Mouse (Mus musculus) embryonic facial prominence, embryonic 13.5 days (tissue): ENCODE measurements at regions not wholly inside any gene's neighbourhood (a gene's known extent, or its start where the extent isn't known, plus 50 kb on each side); places are given as distances from the start of the nearest gene placed in this dataset.

Experiments
- ATAC-seq: fragments of 200-750 bp; cut with Nextera tagmentation; 2 replicates; pipeline ENCODE4 v1.8.0; 2017; ENCODE audit warnings: low read depth; ENCODE audit not compliant: insufficient number of reproducible peaks, insufficient read depth, low FRiP score, low TSS enrichment
- H3K27ac ChIP-seq: fragments of 300-500 bp; sonication (generic); 2 replicates; pipeline ENCODE4 v1.5.1; 2015; ENCODE audit warnings: moderate library complexity, mild to moderate bottlenecking, inconsistent platforms
- H3K27me3 ChIP-seq: fragments of 300-500 bp; sonication (generic); 2 replicates; pipeline ENCODE4 v1.6.1; 2015; ENCODE audit warnings: mild to moderate bottlenecking, inconsistent platforms
- H3K36me3 ChIP-seq: fragments of 300-500 bp; sonication (generic); 2 replicates; pipeline ENCODE4 v1.6.1; 2015; ENCODE audit warnings: mild to moderate bottlenecking, inconsistent platforms
- H3K4me1 ChIP-seq: fragments of 300-500 bp; sonication (generic); 2 replicates; pipeline ENCODE4 v1.6.1; 2015; ENCODE audit warnings: inconsistent platforms
- H3K4me2 ChIP-seq: fragments of 300-500 bp; sonication (generic); 2 replicates; pipeline ENCODE4 v1.6.1; 2015; ENCODE audit warnings: moderate library complexity, mild to moderate bottlenecking, inconsistent platforms
- H3K4me3 ChIP-seq: fragments of 300-500 bp; sonication (generic); 2 replicates; pipeline ENCODE4 v1.5.1; 2015; ENCODE audit warnings: mild to moderate bottlenecking, inconsistent platforms
- H3K9ac ChIP-seq: fragments of 300-500 bp; sonication (generic); 2 replicates; pipeline ENCODE4 v1.6.1; 2015; ENCODE audit warnings: mild to moderate bottlenecking, inconsistent platforms
- H3K9me3 ChIP-seq: fragments of 300-500 bp; sonication (generic); 2 replicates; pipeline ENCODE4 v1.6.1; 2016; ENCODE audit warnings: inconsistent platforms
- WGBS: fragments of 180-500 bp; shearing (Covaris S2); methylation state at CpG from one replicate; pipeline ENCODE4 v1.1.7; 2015; ENCODE audit warnings: mixed read lengths; 5-methylcytosine and 5-hydroxymethylcytosine counted together

DNA sequence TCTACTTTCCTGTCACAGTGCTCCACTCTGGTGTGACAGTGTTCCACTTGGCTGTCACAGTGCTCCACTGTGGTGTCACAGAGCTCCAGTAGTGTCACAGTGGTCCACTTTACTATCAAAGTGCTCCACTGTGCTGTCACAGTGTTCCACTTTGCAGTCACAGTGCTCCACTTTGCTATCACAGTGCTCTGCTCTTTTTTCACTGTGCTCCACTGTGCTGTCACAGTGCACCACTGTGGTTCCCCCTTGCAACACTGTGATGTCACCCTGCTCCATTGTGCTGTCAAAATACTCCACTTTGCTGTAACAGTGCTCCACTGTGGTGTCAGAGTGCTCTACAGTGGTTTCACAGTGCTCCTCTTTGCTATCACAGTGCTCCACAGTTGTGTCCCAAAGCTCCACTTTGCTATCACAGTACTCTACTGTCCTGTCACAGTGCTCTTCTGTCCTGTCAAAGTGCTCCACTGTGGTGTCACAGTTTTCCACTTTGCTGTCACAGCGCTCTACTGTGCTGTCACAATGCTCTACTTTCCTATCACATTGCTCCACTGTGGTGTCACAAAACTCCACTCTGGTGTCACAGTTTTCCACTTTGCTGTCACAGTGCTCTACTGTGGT is 77.8 kb upstream of the Trpm1 start:
- H3K36me3 ChIP-seq, result no peaks in the 10 kb centered on the region
- WGBS, result 85% methylated on average over 1 of the region's 1 CpGs
- H3K27me3 ChIP-seq, result no peaks in the 10 kb centered on the region
- no peaks in the 10 kb centered on the region for H3K9me3 ChIP-seq
- no peak overlapping the region for H3K27ac ChIP-seq
- no peaks in the 10 kb centered on the region for H3K4me1 ChIP-seq
- H3K9ac ChIP-seq, result no peak overlapping the region
- ATAC-seq, result no peak
- H3K4me3 ChIP-seq, result no peak overlapping the region
- H3K4me2 ChIP-seq, result no peak overlapping the region

GRCm38 (mm10) chr7:64074661-64075234 is 78.9 kb upstream of the Trpm1 start:
- Histone ChIP-seq H3K9ac (no peak overlapping the region), H3K4me2 (no peak overlapping the region), H3K36me3 (no peaks in the 10 kb centered on the region), H3K4me1 (no peaks in the 10 kb centered on the region), H3K9me3 (no peaks in the 10 kb centered on the region), H3K4me3 (no peak overlapping the region), H3K27me3 (no peaks in the 10 kb centered on the region), H3K27ac (no peak overlapping the region)
- no peak for ATAC-seq
- 91% methylated on average over 4 of the region's 4 CpGs for WGBS

GRCm38 (mm10) chr7:64074186-64074585 is 79.4 kb upstream of the Trpm1 start:
- Histone ChIP-seq H3K9me3 (no peaks in the 10 kb centered on the region), H3K36me3 (no peaks in the 10 kb centered on the region), H3K27ac (no peak overlapping the region), H3K4me1 (no peaks in the 10 kb centered on the region), H3K9ac (no peak overlapping the region), H3K4me2 (no peak overlapping the region), H3K27me3 (no peaks in the 10 kb centered on the region), H3K4me3 (no peak overlapping the region)
- ATAC-seq, result no peak
- 90% methylated on average over 4 of the region's 4 CpGs for WGBS

- Histone ChIP-seq H3K4me1 (no peaks in the 10 kb centered on the region), H3K9me3 (no peaks in the 10 kb centered on the region), H3K4me2 (no peak overlapping the region), H3K27me3 (no peaks in the 10 kb centered on the region), H3K4me3 (no peak overlapping the region), H3K36me3 (no peaks in the 10 kb centered on the region), H3K27ac (no peak overlapping the region), H3K9ac (no peak overlapping the region)
- peak; percentile 16; the same call in 1 of the 2 replicates for ATAC-seq
- 90% methylated on average over 3 of the region's 3 CpGs for WGBS
Measured at GRCm38 (mm10) chr7:64073781-64074180, 79.9 kb upstream of the Trpm1 start.

GRCm38 (mm10) chr7:64070930-64071329 is 82.7 kb upstream of the Trpm1 start:
- no peaks in the 10 kb centered on the region for H3K36me3 ChIP-seq
- no peaks in the 10 kb centered on the region for H3K4me1 ChIP-seq
- no peak overlapping the region for H3K4me2 ChIP-seq
- no peaks in the 10 kb centered on the region for H3K9me3 ChIP-seq
- H3K27me3 ChIP-seq, result no peaks in the 10 kb centered on the region
- WGBS, result 88% methylated on average over 5 of the region's 5 CpGs
- H3K4me3 ChIP-seq, result no peak overlapping the region
- no peak overlapping the region for H3K9ac ChIP-seq
- no peak overlapping the region for H3K27ac ChIP-seq
- ATAC-seq, result no peak

- Histone ChIP-seq H3K4me2 (no peak overlapping the region), H3K36me3 (no peaks in the 10 kb centered on the region), H3K27ac (no peak overlapping the region), H3K4me1 (peaks cover 6% of the 10 kb centered on the region; the same call in 1 of the 2 replicates), H3K27me3 (no peaks in the 10 kb centered on the region), H3K9me3 (no peaks in the 10 kb centered on the region), H3K9ac (no peak overlapping the region), H3K4me3 (no peak overlapping the region)
- ATAC-seq, result no peak; the same call in 1 of the 2 replicates
- WGBS, result 84% methylated on average over 23 of the region's 23 CpGs
Measured at GRCm38 (mm10) chr7:64065529-64066247, 87.9 kb upstream of the Trpm1 start.

DNA sequence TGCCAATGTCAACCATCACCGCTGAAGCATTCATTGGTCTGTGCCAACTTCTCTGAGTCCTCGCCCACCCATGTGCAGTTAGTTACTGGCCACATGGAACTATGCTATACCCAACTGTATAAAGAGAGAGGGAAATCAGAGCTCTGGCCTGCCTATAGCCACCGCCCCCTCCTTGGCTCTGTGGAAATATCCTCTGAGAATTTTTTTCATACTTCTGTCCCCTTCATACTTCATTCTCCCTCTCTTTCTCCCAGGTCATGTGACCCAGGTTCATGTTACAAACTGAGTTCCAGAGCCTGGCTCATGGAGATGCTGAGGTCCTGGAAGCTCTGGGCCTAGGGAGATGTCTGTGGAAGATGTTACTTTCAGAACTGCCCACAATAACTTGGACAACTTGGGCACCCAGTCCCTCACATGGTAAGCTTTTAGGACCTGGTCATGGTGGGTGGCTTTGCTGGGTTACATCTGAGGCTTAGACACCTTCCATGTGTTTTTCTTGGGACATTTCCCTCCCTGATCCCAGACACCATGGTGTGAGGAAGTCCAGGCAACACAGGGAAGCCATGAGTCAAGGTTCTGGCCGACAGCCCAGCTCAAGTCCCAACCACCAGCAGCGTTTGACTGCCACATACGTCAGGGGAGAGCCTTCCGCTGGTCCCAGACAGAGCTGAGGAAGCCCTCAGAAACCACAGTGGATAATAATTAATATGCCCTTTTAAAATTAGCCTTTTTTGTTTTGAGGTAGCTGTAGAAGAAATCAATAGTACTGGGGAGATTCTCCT is 89.0 kb upstream of the Trpm1 start:
- Histone ChIP-seq H3K27me3 (no peaks in the 10 kb centered on the region), H3K27ac (no peak overlapping the region), H3K4me2 (no peak overlapping the region), H3K9me3 (no peaks in the 10 kb centered on the region), H3K36me3 (no peaks in the 10 kb centered on the region), H3K9ac (no peak overlapping the region), H3K4me3 (no peak overlapping the region), H3K4me1 (peaks cover 6% of the 10 kb centered on the region; the same call in 1 of the 2 replicates)
- no peak for ATAC-seq
- 78% methylated on average over 7 of the region's 7 CpGs for WGBS

GRCm38 (mm10) chr7:64061170-64061569 is 92.5 kb upstream of the Trpm1 start:
- no peaks in the 10 kb centered on the region for H3K36me3 ChIP-seq
- no peaks in the 10 kb centered on the region for H3K9me3 ChIP-seq
- no peak overlapping the region for H3K9ac ChIP-seq
- no peak overlapping the region for H3K4me3 ChIP-seq
- H3K4me2 ChIP-seq, result no peak overlapping the region
- H3K27me3 ChIP-seq, result no peaks in the 10 kb centered on the region
- no peak for ATAC-seq
- H3K4me1 ChIP-seq, result peaks cover 6% of the 10 kb centered on the region; the same call in 1 of the 2 replicates
- no peak overlapping the region for H3K27ac ChIP-seq
- 69% methylated on average over 4 of the region's 4 CpGs for WGBS

GRCm38 (mm10) chr7:64060582-64060981 is 93.1 kb upstream of the Trpm1 start:
- no peaks in the 10 kb centered on the region for H3K9me3 ChIP-seq
- H3K4me2 ChIP-seq, result no peak overlapping the region
- no peak overlapping the region for H3K27ac ChIP-seq
- no peaks in the 10 kb centered on the region for H3K27me3 ChIP-seq
- WGBS, result 87% methylated on average over 1 of the region's 1 CpGs
- H3K36me3 ChIP-seq, result no peaks in the 10 kb centered on the region
- H3K4me3 ChIP-seq, result no peak overlapping the region
- peaks cover 6% of the 10 kb centered on the region; the same call in 1 of the 2 replicates for H3K4me1 ChIP-seq
- no peak for ATAC-seq
- no peak overlapping the region for H3K9ac ChIP-seq

GRCm38 (mm10) chr7:64060051-64060450 is 93.6 kb upstream of the Trpm1 start:
- H3K27me3 ChIP-seq, result no peaks in the 10 kb centered on the region
- H3K4me1 ChIP-seq, result peaks cover 6% of the 10 kb centered on the region; the same call in 1 of the 2 replicates
- ATAC-seq, result no peak
- no peak overlapping the region for H3K4me3 ChIP-seq
- WGBS, result 0% methylated on average over 1 of the region's 1 CpGs
- no peak overlapping the region for H3K4me2 ChIP-seq
- H3K36me3 ChIP-seq, result no peaks in the 10 kb centered on the region
- no peaks in the 10 kb centered on the region for H3K9me3 ChIP-seq
- no peak overlapping the region for H3K9ac ChIP-seq
- H3K27ac ChIP-seq, result no peak overlapping the region

DNA sequence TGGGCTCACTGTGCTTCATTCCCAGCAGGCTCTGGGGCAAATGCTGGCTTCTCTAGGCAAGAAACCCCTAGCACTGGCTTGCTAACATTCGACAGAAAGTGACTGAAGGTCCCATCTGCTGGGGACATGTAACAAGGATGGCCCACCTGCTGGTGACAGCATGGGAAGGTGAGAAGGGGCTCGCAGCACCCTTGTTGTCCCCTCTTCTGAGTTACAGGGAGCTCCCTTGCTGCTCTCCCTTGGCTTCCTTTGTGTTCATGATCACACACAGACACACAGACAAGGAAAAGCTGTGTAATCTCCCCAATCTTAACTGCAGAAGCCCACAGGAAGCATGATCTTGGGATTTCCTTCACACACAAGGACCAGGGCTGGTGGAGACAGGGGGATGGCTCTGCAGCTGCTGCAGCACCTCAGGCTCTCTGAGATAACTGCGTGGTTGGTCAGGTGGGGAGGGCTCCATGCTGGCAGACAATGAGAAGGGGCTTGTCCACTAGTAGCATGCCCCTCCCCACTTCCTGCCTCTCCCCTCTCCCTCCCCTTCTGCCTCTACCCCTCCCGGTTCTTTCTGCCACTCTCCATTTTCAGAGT is 95.3 kb upstream of the Trpm1 start:
- ATAC-seq, result no peak
- Histone ChIP-seq H3K27me3 (no peaks in the 10 kb centered on the region), H3K27ac (no peak overlapping the region), H3K9ac (no peak overlapping the region), H3K9me3 (no peaks in the 10 kb centered on the region), H3K36me3 (no peaks in the 10 kb centered on the region), H3K4me2 (no peak overlapping the region), H3K4me1 (no peaks in the 10 kb centered on the region), H3K4me3 (no peak overlapping the region)
- 41% methylated on average over 4 of the region's 4 CpGs for WGBS
